Mouse (Mus musculus) adrenal gland, postnatal 0 days (tissue): ENCODE measurements around the gene Dnah2. TPM values are rescaled to one million over a fixed set of nuclear protein-coding genes. Genes with fewer than 3 reads are reported as not detected.

Experiments
- microRNA-seq: library from miRNA; unstranded; fragments of <30 nt; microRNA quantifications from one replicate; pipeline ENCODE4, GENCODE M21; 2016; ENCODE audit warnings: borderline replicate concordance; ENCODE audit not compliant: insufficient number of aligned reads
- polyA plus RNA-seq: library from polyadenylated mRNA; unstranded; fragments of >200 nt; fragmentation: Nextera tagmentation; extraction: Ambion mirVana; gene quantifications from 2 replicates; pipeline ENCODE4 v1.2.1, GENCODE M21; 2015

Gene Dnah2
- 0.30 and 1.3 TPM in 2 replicates for polyA plus RNA-seq

DNA sequence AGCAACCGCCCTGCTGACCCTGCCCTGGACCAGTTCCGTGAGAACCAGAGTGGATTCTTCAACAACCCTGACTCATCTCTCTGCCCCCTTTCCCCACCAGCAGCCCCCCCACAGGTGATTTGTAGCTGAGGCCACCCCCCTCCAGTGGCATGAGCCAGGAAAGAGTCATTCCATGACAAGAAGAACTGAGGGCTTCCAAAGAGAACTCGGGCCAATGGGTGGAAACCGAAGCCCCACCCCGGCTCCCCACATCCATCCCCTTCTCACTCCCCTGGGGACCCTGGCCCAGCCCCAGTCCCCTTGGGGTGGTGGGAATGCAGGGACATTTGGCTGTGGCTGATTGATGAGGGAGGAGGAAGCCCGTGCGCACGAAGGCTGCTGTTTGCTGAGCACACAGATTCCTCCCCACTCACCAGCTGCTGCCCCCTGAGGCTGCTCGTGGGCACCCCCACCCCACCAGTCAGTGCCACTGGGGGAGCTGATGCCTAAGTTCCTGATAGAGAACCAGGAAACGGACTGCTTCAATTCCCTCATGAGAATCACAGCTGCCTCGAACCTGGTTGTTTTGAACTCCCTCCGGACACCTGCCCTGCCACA, at the start of gene Dnah2:
Gene Dnah2 (minus strand): TSS at position 51 of the 597 bp plus-strand sequence.

DNA sequence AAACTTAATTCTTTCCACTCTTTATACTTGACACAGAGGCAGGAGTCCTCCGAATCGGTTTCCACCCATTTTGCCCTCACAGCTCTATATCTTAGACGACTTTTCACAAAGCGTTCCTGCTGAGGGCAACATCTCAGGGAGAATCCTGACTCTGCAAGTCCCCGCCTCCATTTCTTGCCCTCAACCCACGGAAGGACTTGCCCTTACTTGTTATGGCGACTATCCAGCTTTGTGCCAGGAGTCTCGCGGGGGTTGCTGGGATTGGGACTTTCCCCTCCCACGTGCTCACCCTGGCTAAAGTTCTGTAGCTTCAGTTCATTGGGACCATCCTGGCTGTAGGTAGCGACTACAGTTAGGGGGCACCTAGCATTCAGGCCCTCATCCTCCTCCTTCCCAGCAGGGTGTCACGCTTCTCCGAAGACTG, 31.2 kb upstream of the Dnah2 start, which contains the start of the genes Wrap53 and Trp53:
Gene Wrap53 (minus strand): TSS at position 165 of the 424 bp plus-strand sequence.
Gene Trp53 (plus strand): TSS at position 269 of the 424 bp plus-strand sequence.

DNA sequence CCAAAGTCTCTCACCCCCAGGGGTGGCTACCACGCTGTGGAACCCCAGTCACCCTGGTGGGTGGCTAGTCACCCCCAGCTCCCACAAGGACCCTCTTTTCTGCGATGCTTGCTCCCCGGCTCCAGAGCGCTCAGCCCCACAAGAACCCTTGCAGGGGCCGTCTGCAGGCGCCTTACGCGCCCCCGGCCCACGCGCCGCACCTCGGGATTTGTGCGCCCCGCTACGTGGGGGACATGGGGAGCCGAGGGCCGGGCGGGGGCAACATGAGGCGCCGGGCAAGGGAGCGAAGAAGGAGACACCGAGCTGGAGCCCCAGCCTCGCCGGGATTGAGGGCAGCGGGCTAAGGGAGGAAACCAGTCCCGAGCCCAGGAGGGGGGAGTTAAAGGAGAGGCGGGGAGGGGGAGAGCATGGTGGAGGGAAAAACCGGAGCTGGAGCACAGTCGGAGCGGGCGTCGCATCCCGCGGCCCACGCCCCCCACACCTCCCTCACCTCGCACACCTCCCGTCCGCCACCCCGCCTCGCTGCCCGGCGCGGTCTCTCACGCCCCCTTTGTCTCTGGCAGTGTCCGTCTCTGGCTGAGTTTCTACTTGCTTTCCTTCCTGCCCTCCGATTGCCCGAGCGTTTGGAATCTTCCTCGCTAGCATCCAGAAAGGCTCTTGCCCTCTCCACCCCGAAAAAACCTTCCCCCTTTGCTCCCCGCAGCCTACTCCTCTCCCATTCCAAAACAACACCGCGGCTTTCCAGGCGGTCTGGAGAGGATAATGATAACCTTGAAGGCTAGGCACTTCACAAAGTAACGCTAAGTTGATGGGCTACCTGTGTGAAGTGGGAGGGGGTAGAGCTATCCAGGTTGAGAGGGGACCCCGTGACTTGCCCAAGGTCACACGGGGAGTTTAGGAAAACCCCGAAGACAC, 11.2 kb upstream of the Dnah2 start, which contains the start of gene Efnb3:
Gene Efnb3 (minus strand): TSS at position 355 of the 915 bp plus-strand sequence.

DNA sequence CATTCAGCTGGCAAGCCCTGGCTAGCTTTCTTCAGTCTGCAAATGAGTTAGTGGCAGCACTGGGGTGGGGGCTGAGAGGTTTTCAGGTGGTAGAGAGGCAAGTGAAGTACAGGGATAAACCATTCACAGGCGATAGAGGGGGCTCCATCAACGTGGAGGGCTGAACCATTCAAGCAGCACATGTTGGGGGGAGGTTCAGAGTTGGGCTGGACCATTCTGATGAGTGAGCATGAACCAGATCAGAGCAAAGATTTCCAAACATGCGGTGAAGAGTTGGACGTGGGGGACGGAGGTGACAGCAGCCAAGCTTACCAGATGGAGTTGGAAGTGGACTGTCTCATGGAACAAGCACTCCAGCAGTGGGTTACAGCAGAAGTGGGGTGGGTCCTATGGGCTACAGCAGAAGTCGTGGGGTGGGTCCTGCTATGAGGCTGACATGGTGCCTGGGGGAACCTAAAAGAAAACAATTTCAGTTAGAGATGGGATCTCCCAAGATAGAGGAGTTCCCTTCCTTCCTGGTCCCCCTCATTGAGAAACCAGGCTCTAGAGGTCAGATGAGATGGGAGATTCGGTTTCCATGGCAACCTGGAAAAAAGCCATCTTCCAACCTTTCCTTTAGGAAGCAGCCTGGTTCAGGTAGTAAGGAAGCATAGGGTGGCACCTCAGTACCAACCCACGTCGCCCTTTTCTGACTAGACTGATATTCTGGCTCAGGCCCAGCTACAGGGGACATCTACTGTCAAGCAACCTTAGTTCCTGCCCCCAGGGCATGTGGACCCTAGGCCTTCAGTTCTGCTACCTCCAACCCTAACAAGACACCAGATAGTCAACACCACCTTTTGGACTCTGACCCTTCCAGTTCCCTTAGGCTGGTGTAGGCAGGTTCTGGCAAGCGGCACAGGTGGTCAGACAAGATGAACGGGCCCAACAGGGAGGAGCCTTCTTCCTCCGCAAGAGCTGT, 135.4 kb downstream of the Dnah2 start, which contains the start of gene Kdm6b:
Gene Kdm6b (minus strand): TSS at position 455 of the 961 bp plus-strand sequence.

DNA sequence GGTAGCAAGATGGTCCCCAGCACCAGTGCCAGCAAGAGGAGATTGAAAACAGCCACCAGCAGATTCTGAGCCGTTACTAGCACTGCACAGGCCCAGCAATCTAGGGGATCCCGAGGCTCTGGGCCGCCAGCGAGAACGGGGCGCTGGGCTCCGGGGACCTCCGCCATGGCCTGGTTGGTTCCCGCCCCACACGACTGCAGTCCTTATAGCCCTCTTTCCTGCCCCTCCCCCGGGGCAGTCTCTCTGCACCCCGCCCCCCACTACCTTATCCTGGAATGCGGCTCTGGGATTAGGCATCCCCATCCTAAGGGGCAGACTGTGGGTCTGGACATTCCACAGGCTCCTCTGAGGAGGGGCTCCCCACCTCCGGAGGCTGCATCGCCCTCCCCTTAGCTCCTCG, 150.9 kb downstream of the Dnah2 start, which contains the start of gene Tmem88:
Gene Tmem88 (minus strand): TSS at position 176 of the 400 bp plus-strand sequence.

DNA sequence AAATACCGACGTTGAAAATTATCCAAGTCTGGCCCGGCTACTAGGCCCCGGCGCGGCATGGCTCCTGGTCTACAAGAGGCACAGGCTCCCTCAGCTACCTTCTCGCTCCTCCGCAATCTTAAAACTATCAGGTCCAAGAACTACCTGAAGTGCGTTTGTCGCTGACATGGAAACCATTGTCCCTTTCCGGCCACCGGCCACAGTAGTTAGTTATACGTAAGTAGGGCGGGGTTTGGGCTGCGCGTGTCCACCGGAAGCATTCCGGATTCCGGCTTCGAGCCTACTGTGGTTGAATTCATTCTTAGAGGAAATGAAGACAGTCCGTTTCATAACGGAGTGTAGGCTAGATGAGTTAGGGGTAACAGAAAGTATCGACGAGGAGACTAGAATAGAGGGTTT, 153.7 kb downstream of the Dnah2 start, which contains the start of the genes Naa38 and Cyb5d1:
Gene Naa38 (plus strand): TSS at position 253 of the 399 bp plus-strand sequence.
Gene Cyb5d1 (minus strand): TSS at position 397 of the 399 bp plus-strand sequence.

Small RNA genes within 50 kb of the gene (microRNA-seq; reads per million reads assigned to microRNA genes)
- not detected for gene Gm27493

Other genes with a start within 250 kb of the Dnah2 start
- gene Cntrob, start 225.3 kb downstream of the Dnah2 start, polyA plus RNA-seq, result 6.9 and 7.3 TPM in 2 replicates
- 156 and 165 TPM in 2 replicates for gene Trappc1, start 225.1 kb downstream of the Dnah2 start, polyA plus RNA-seq
- 2.1 and 3.4 TPM in 2 replicates for gene Kcnab3, start 222.9 kb downstream of the Dnah2 start, polyA plus RNA-seq
- gene Rnf227, start 208.6 kb downstream of the Dnah2 start, polyA plus RNA-seq, result 11.8 and 19.2 TPM in 2 replicates
- 20.4 and 27.7 TPM in 2 replicates for gene Chd3, start 179.7 kb downstream of the Dnah2 start, polyA plus RNA-seq
- gene Naa38, start 153.6 kb downstream of the Dnah2 start, polyA plus RNA-seq, result 338 and 498 TPM in 2 replicates
- gene Cyb5d1, start 153.5 kb downstream of the Dnah2 start, polyA plus RNA-seq, result 16.4 and 21.0 TPM in 2 replicates
- 36.4 and 44.7 TPM in 2 replicates for gene Tmem88, start 150.9 kb downstream of the Dnah2 start, polyA plus RNA-seq
- gene Kdm6b, start 135.4 kb downstream of the Dnah2 start, polyA plus RNA-seq, result 13.8 and 14.7 TPM in 2 replicates
- gene Efnb3, start 11.1 kb upstream of the Dnah2 start, polyA plus RNA-seq, result 9.0 and 17.2 TPM in 2 replicates
- gene Wrap53, start 31.1 kb upstream of the Dnah2 start, polyA plus RNA-seq, result 10.6 and 11.8 TPM in 2 replicates
- gene Trp53, start 31.2 kb upstream of the Dnah2 start, polyA plus RNA-seq, result 50.4 and 67.8 TPM in 2 replicates
- 25.4 and 32.3 TPM in 2 replicates for gene Atp1b2, start 56.8 kb upstream of the Dnah2 start, polyA plus RNA-seq
- gene Shbg, start 68.8 kb upstream of the Dnah2 start, polyA plus RNA-seq, result 0.14 TPM in 1 of 2 replicates, not detected in the other
- gene Sat2, start 72.9 kb upstream of the Dnah2 start, polyA plus RNA-seq, result 41.0 and 44.3 TPM in 2 replicates
- 17.0 and 23.2 TPM in 2 replicates for gene Fxr2, start 83.9 kb upstream of the Dnah2 start, polyA plus RNA-seq
- gene Sox15, start 106.2 kb upstream of the Dnah2 start, polyA plus RNA-seq, result not detected in 2 replicates
- gene Mpdu1, start 113.5 kb upstream of the Dnah2 start, polyA plus RNA-seq, result 75.5 and 97.1 TPM in 2 replicates
- gene Cd68, start 117.0 kb upstream of the Dnah2 start, polyA plus RNA-seq, result 34.5 TPM in 2 replicates
- 393 and 466 TPM in 2 replicates for gene Eif4a1, start 123.3 kb upstream of the Dnah2 start, polyA plus RNA-seq
- gene Senp3, start 133.0 kb upstream of the Dnah2 start, polyA plus RNA-seq, result 46.6 and 53.5 TPM in 2 replicates
- 0.80 TPM in 2 replicates for gene Tnfsf13, start 136.7 kb upstream of the Dnah2 start, polyA plus RNA-seq
- gene Tnfsf12, start 146.7 kb upstream of the Dnah2 start, polyA plus RNA-seq, result 17.7 and 26.1 TPM in 2 replicates
- gene Tnfsfm13, start 147.0 kb upstream of the Dnah2 start, polyA plus RNA-seq, result 9.2 and 12.7 TPM in 2 replicates
- gene Polr2a, start 209.5 kb upstream of the Dnah2 start, polyA plus RNA-seq, result 18.7 and 21.8 TPM in 2 replicates
- 0.22 TPM in 1 of 2 replicates, not detected in the other for gene Slc35g3, start 212.9 kb upstream of the Dnah2 start, polyA plus RNA-seq
- 3.7 and 4.4 TPM in 2 replicates for gene Zbtb4, start 216.8 kb upstream of the Dnah2 start, polyA plus RNA-seq
- 1.9 and 2.8 TPM in 2 replicates for gene Chrnb1, start 246.8 kb upstream of the Dnah2 start, polyA plus RNA-seq